19 mouse cellular contexts compared by ENCODE assay signal in genomic region chr14:34595596-34596255, GRCm38 (mm10). TPM values are rescaled to one million over a fixed set of nuclear protein-coding genes. Genes with fewer than 3 reads are reported as not detected.
A peak's percentile ranks its signal among the peaks of the same experiment; 100 is the strongest.
DNase-seq lines count a peak whose midpoint lies in the region; ATAC-seq and TF ChIP-seq lines count a peak whose summit lies in the region.
"Had no signal": no experiment of that assay in that cellular context is flagged by ENCODE, and none has a peak within 500 bp of the region (broad histone marks: within the 10 kb centered on the region; RNA-seq: fewer than 3 reads in every experiment).

No protein-coding gene starts in this region.

- no peak for TF ChIP-seq EP300 in ES-Bruce4 (IDR thresholded peaks at IDR 0.05; ENCODE audit: insufficient read depth, low read depth, low read length)

- no peak overlapping the region for H3K4me3 ChIP-seq in hindbrain, postnatal 0 days (ENCODE audit: low read length)
- H3K4me3 ChIP-seq in hindbrain, embryonic 12.5 days, result no peak overlapping the region
- H3K4me3 ChIP-seq in ES-Bruce4 (ENCODE audit: low read depth, low read length), result no peak overlapping the region
- H3K4me3 ChIP-seq: forebrain, embryonic 10.5 days; myocyte had no signal

- peak; percentile 33 for TF ChIP-seq CTCF in hindbrain, postnatal 0 days (IDR thresholded peaks at IDR 0.05; ENCODE audit: low read depth)
- peak; percentile 8 for TF ChIP-seq CTCF in ES-Bruce4 (IDR thresholded peaks at IDR 0.05; ENCODE audit: low read depth, low read length)
- peak; percentile 3; the same call in 1 of the 2 replicates for TF ChIP-seq CTCF in brain, embryonic 14.5 days (IDR thresholded peaks at IDR 0.05; ENCODE audit: borderline replicate concordance, extremely low read depth, insufficient read depth, insufficient read length)

- H3K4me1 ChIP-seq in hindbrain, postnatal 0 days (ENCODE audit: insufficient read depth, low read length), result no peaks in the 10 kb centered on the region
- 0 out of 2 replicates have a peak, but pooled peaks cover 3% of the 10 kb centered on the region for H3K4me1 ChIP-seq in hindbrain, embryonic 12.5 days
- H3K4me1 ChIP-seq in ES-Bruce4 (ENCODE audit: control insufficient read depth, insufficient read depth, low read length), result no peaks in the 10 kb centered on the region

- WGBS in hindbrain, postnatal 0 days, result 81% methylated on average over 17 of the region's 17 CpGs
- 83% methylated on average over 17 of the region's 17 CpGs for WGBS in hindbrain, embryonic 12.5 days

- TF ChIP-seq POLR2A in ES-Bruce4 (IDR thresholded peaks at IDR 0.05; ENCODE audit: insufficient read depth, low read length), result no peak
- TF ChIP-seq POLR2A in brain, embryonic 14.5 days (IDR thresholded peaks at IDR 0.05; ENCODE audit: borderline replicate concordance, extremely low read depth, insufficient read depth, insufficient read length, poor library complexity, severe bottlenecking), result no peak

- no peak overlapping the region for H3K4me2 ChIP-seq in hindbrain, postnatal 0 days (ENCODE audit: low read depth, low read length)
- H3K4me2 ChIP-seq in hindbrain, embryonic 12.5 days (replicated peaks), result no peak overlapping the region

- no peaks in the 10 kb centered on the region for H3K27me3 ChIP-seq in hindbrain, postnatal 0 days (ENCODE audit: insufficient read depth, low read length)
- no peaks in the 10 kb centered on the region for H3K27me3 ChIP-seq in hindbrain, embryonic 12.5 days
- no peaks in the 10 kb centered on the region for H3K27me3 ChIP-seq in ES-Bruce4 (ENCODE audit: control insufficient read depth, insufficient read depth, low read length, poor library complexity, severe bottlenecking)

- no peak for ATAC-seq in hindbrain, postnatal 0 days
- no peak for ATAC-seq in hindbrain, embryonic 12.5 days (ENCODE audit: low FRiP score)
- ATAC-seq: hindbrain, embryonic 16.5 days had no signal

- H3K9me3 ChIP-seq in hindbrain, postnatal 0 days (ENCODE audit: low read length), result no peaks in the 10 kb centered on the region
- H3K9me3 ChIP-seq in hindbrain, embryonic 12.5 days (replicated peaks), result no peaks in the 10 kb centered on the region
- H3K9me3 ChIP-seq in ES-Bruce4 (replicated peaks; ENCODE audit: control insufficient read depth, insufficient read depth, low read length, poor library complexity, severe bottlenecking), result no peaks in the 10 kb centered on the region
- H3K9me3 ChIP-seq: forebrain, embryonic 10.5 days had no signal

- no peak overlapping the region for H3K27ac ChIP-seq in hindbrain, postnatal 0 days
- H3K27ac ChIP-seq in hindbrain, embryonic 12.5 days, result no peak overlapping the region
- H3K27ac ChIP-seq in ES-Bruce4 (ENCODE audit: insufficient read depth, low read length), result no peak overlapping the region
- H3K27ac ChIP-seq: forebrain, embryonic 10.5 days had no signal

- peak; percentile 61 for DNase-seq in adrenal gland, adult 2 months
- no peak for DNase-seq in adrenal gland, adult 18-20 months (ENCODE audit: low spot score in 2 of 2)
- no peak for DNase-seq in hindbrain, postnatal 0 days (ENCODE audit: low spot score)
- no peak for DNase-seq in brain, embryonic 14.5 days (ENCODE audit: low read depth)
- DNase-seq in thymus, postnatal 25 days, result no peak
- DNase-seq in cerebellum, postnatal 4 days (ENCODE audit: low spot score in 2 of 2), result no peak
- DNase-seq: cerebellum, adult 8-10 months; gastrocnemius, postnatal 25 days; kidney, postnatal 14 days had no signal

- H3K9ac ChIP-seq in hindbrain, postnatal 0 days (replicated peaks; ENCODE audit: low read length), result no peak overlapping the region
- no peak overlapping the region for H3K9ac ChIP-seq in hindbrain, embryonic 12.5 days
- H3K9ac ChIP-seq in ES-Bruce4 (ENCODE audit: low read depth, poor library complexity, severe bottlenecking), result no peak overlapping the region

- no peaks in the 10 kb centered on the region for H3K36me3 ChIP-seq in hindbrain, postnatal 0 days (ENCODE audit: insufficient read depth, low read length)
- no peaks in the 10 kb centered on the region for H3K36me3 ChIP-seq in hindbrain, embryonic 12.5 days
- no peaks in the 10 kb centered on the region for H3K36me3 ChIP-seq in ES-Bruce4 (ENCODE audit: control insufficient read depth, insufficient read depth, low read length, poor library complexity, severe bottlenecking)
- H3K36me3 ChIP-seq: forebrain, embryonic 10.5 days had no signal

RNA-seq across cellular contexts. Expression of gene Opn4, which starts 4.2 kb away (rescaled TPM):
- total RNA-seq in adrenal gland, adult 2 months (2021), result under 1 TPM in 1 of 2 experiments, not detected in 1; 0.26 TPM
- 0.26 TPM in 1 of 2 replicates, not detected in the other for polyA plus RNA-seq in adrenal gland, adult 2 months (2012; rRNA removed)
- total RNA-seq in adrenal gland, adult 18-20 months (2021), result not detected
- not detected in 2 replicates for total RNA-seq in hindbrain, postnatal 0 days (2014; rRNA removed)
- 0.14 TPM in 1 of 2 replicates, not detected in the other for polyA plus RNA-seq in hindbrain, postnatal 0 days (2015; fragmentation: Nextera tagmentation; extraction: Ambion mirVana)
- not detected in 2 replicates for polyA plus RNA-seq in hindbrain, embryonic 12.5 days (2016; fragmentation: Nextera tagmentation; extraction: Ambion mirVana)
- polyA plus RNA-seq in ES-Bruce4 (2011; ENCODE audit: insufficient read depth, insufficient read length, low read depth, missing spikeins), result not detected in 2 replicates
- polyA plus RNA-seq in brain, embryonic 14.5 days (2012; rRNA removed), result not detected in 2 replicates
- total RNA-seq: gastrocnemius, postnatal 25 days; layer of hippocampus, postnatal 25 days; megakaryocyte-erythroid progenitor cell, adult 5-6 weeks had no signal
- polyA plus RNA-seq: embryonic facial prominence, embryonic 11.5 days; hindbrain, embryonic 16.5 days; limb, embryonic 11.5 days; thymus, postnatal 0 days had no signal

RNA-seq across cellular contexts. Expression of gene Ldb3, which starts 7.2 kb away (rescaled TPM):
- under 1 TPM; 0.58 to 0.76 TPM for total RNA-seq in adrenal gland, adult 2 months (2021)
- 0.79 and 1.4 TPM in 2 replicates for polyA plus RNA-seq in adrenal gland, adult 2 months (2012; rRNA removed)
- 1 to 10 TPM in 1 of 2 experiments, under 1 TPM in 1; 0.46 to 2.6 TPM for total RNA-seq in adrenal gland, adult 18-20 months (2021)
- total RNA-seq in hindbrain, postnatal 0 days (2014; rRNA removed), result 1.6 and 1.7 TPM in 2 replicates
- polyA plus RNA-seq in hindbrain, postnatal 0 days (2015; fragmentation: Nextera tagmentation; extraction: Ambion mirVana), result 1.3 and 1.4 TPM in 2 replicates
- polyA plus RNA-seq in hindbrain, embryonic 12.5 days (2016; fragmentation: Nextera tagmentation; extraction: Ambion mirVana), result 0.22 and 1.9 TPM in 2 replicates
- polyA plus RNA-seq in ES-Bruce4 (2011; ENCODE audit: insufficient read depth, insufficient read length, low read depth, missing spikeins), result 3.4 and 4.0 TPM in 2 replicates
- polyA plus RNA-seq in brain, embryonic 14.5 days (2012; rRNA removed), result 0.83 and 0.92 TPM in 2 replicates
- total RNA-seq: megakaryocyte-erythroid progenitor cell, adult 5-6 weeks had no signal
